Mouse (Mus musculus): ENCODE measurements around the gene Olfr1417. TPM values are rescaled to one million over a fixed set of nuclear protein-coding genes. Genes with fewer than 3 reads are reported as not detected.

The Olfr1417 gene
- polyA plus RNA-seq, 1 experiment from 2014 or later, result not detected

Other genes starting within 250 kb of the Olfr1417 start
- 1.9 and 2.0 TPM in 2 replicates for gene Ms4a6d, start 234.4 kb downstream of the Olfr1417 start, polyA plus RNA-seq (2015; fragmentation: Nextera tagmentation; extraction: Ambion mirVana)
- not detected in 2 replicates for gene Ms4a2, start 215.5 kb downstream of the Olfr1417 start, polyA plus RNA-seq (2015; fragmentation: Nextera tagmentation; extraction: Ambion mirVana)
- not detected in 2 replicates for gene Ms4a3, start 198.4 kb downstream of the Olfr1417 start, polyA plus RNA-seq (2015; fragmentation: Nextera tagmentation; extraction: Ambion mirVana)
- not detected in 2 replicates for gene Oosp2, start 178.7 kb downstream of the Olfr1417 start, polyA plus RNA-seq (2015; fragmentation: Nextera tagmentation; extraction: Ambion mirVana)
- gene Oosp1, start 148.1 kb downstream of the Olfr1417 start, polyA plus RNA-seq (2015; fragmentation: Nextera tagmentation; extraction: Ambion mirVana), result not detected in 2 replicates
- gene Oosp3, start 142.2 kb downstream of the Olfr1417 start, polyA plus RNA-seq (2015; fragmentation: Nextera tagmentation; extraction: Ambion mirVana), result not detected in 2 replicates
- gene Gif, start 91.7 kb downstream of the Olfr1417 start, polyA plus RNA-seq (2015; fragmentation: Nextera tagmentation; extraction: Ambion mirVana), result not detected in 2 replicates
- 39.9 and 42.9 TPM in 2 replicates for gene Mrpl16, start 68.8 kb downstream of the Olfr1417 start, polyA plus RNA-seq (2015; fragmentation: Nextera tagmentation; extraction: Ambion mirVana)
- gene Stx3, start 19.8 kb downstream of the Olfr1417 start, polyA plus RNA-seq (2015; fragmentation: Nextera tagmentation; extraction: Ambion mirVana), result 11.8 and 13.2 TPM in 2 replicates
- not detected in 2 replicates for gene Olfr1418, start 21.8 kb upstream of the Olfr1417 start, polyA plus RNA-seq (2015; fragmentation: Nextera tagmentation; extraction: Ambion mirVana)
- not detected in 2 replicates for gene Olfr1419, start 35.9 kb upstream of the Olfr1417 start, polyA plus RNA-seq (2015; fragmentation: Nextera tagmentation; extraction: Ambion mirVana)
- not detected in 2 replicates for gene Olfr1420, start 47.3 kb upstream of the Olfr1417 start, polyA plus RNA-seq (2015; fragmentation: Nextera tagmentation; extraction: Ambion mirVana)
- 18.2 and 18.8 TPM in 2 replicates for gene Patl1, start 73.2 kb upstream of the Olfr1417 start, polyA plus RNA-seq (2015; fragmentation: Nextera tagmentation; extraction: Ambion mirVana)
- gene Osbp, start 126.7 kb upstream of the Olfr1417 start, polyA plus RNA-seq (2015; fragmentation: Nextera tagmentation; extraction: Ambion mirVana), result 4.3 and 4.9 TPM in 2 replicates
- gene Olfr1423, start 202.1 kb upstream of the Olfr1417 start, polyA plus RNA-seq (2015; fragmentation: Nextera tagmentation; extraction: Ambion mirVana), result not detected in 2 replicates
- not detected in 2 replicates for gene Olfr1424, start 223.5 kb upstream of the Olfr1417 start, polyA plus RNA-seq (2015; fragmentation: Nextera tagmentation; extraction: Ambion mirVana)
- gene Olfr1425, start 238.5 kb upstream of the Olfr1417 start, polyA plus RNA-seq (2015; fragmentation: Nextera tagmentation; extraction: Ambion mirVana), result not detected in 2 replicates